Mouse (Mus musculus): ENCODE measurements around the gene Asic2.

DNA sequence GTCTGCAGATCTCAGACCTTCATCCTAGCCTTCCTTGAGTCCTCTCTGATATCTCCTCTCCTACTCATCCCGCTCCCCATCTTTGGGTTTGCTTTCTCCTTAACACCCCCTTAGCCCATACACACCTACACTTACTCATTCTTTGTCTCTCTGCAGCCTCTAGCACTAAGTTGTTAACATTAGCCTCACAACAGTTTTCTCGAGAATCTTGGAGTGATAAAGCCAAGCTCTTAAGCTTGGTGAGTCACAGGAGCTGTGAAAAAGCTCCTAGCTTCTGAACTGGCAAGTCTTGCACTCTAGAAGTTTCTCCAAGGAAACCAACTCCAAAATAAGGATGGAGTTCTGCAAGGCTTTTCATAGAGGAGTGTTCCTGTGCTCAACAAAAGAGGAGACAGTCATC, 803.4 kb downstream of the Asic2 start:
- no peak for TF ChIP-seq POLR2A (IDR thresholded peaks at IDR 0.05; ENCODE audit: borderline replicate concordance, insufficient read depth, low read length)
- TF ChIP-seq CTCF (IDR thresholded peaks at IDR 0.05; ENCODE audit: borderline replicate concordance, insufficient read depth, low read depth, low read length) = no peak
